16 mouse cellular contexts compared by ENCODE assay signal in the genomic region with DNA sequence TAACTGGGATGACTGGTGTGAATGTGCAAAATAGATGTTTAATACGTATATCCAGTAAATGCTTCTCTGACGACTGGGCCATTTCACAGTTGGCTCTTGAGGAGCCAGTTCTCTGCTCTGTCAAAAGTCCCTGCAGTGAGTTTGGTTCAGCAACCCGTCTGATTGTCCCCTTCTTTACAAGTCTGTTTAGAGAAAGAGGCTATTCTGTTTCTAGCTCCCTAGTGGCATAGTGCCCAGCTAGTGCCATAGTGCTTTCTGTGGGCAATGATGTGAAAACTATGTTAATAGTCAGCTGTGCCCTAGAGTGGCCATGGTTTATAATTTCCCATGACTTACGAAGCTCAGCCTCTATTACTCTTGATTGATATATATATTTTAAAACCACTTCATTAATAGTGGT.
DNase-seq lines count a peak whose midpoint lies in the region; ATAC-seq lines count a peak whose summit lies in the region.
"Had no signal": no experiment of that assay in that cellular context is flagged by ENCODE, and none has a peak within 500 bp of the region (broad histone marks: within the 10 kb centered on the region; RNA-seq: fewer than 3 reads in every experiment).

No protein-coding gene starts in this region.

- peak overlapping the region; percentile 47; the same call in 1 of the 2 replicates for H3K27ac ChIP-seq in hindbrain, embryonic 14.5 days
- H3K27ac ChIP-seq in hindbrain, embryonic 11.5 days (ENCODE audit: low read depth, low read length), result no peak overlapping the region
- H3K27ac ChIP-seq: embryonic facial prominence, embryonic 12.5 days; heart, embryonic 13.5 days; lung, embryonic 15.5 days had no signal

- H3K27me3 ChIP-seq in hindbrain, embryonic 14.5 days (ENCODE audit: control insufficient read depth, insufficient read depth, low read length), result no peaks in the 10 kb centered on the region
- H3K27me3 ChIP-seq in hindbrain, embryonic 11.5 days (ENCODE audit: control insufficient read depth, insufficient read depth, low read length), result no peaks in the 10 kb centered on the region
- H3K27me3 ChIP-seq: heart, embryonic 13.5 days; lung, embryonic 15.5 days had no signal

- ATAC-seq in hindbrain, embryonic 14.5 days (ENCODE audit: low FRiP score), result peak; percentile 31; the same call in 1 of the 2 replicates
- ATAC-seq in hindbrain, embryonic 11.5 days (ENCODE audit: low FRiP score), result no peak
- no peak for ATAC-seq in granulocyte monocyte progenitor cell, adult 5-6 weeks (replicated peaks; ENCODE audit: poor library complexity, severe bottlenecking)
- ATAC-seq: CD4-positive, CD25-positive, alpha-beta regulatory T cell, adult 4 months had no signal

- intact Hi-C loops in left cerebral cortex, postnatal 4 days (cut with DNase I), result no loop called here

- no peaks in the 10 kb centered on the region for H3K36me3 ChIP-seq in hindbrain, embryonic 14.5 days (replicated peaks; ENCODE audit: control insufficient read depth, insufficient read depth)
- H3K36me3 ChIP-seq in hindbrain, embryonic 11.5 days (ENCODE audit: control insufficient read depth, insufficient read depth, low read length), result no peaks in the 10 kb centered on the region
- H3K36me3 ChIP-seq: embryonic facial prominence, embryonic 12.5 days; heart, embryonic 13.5 days; lung, embryonic 15.5 days had no signal

- no peak overlapping the region for H3K4me3 ChIP-seq in hindbrain, embryonic 14.5 days (replicated peaks; ENCODE audit: low read length)
- no peak overlapping the region for H3K4me3 ChIP-seq in hindbrain, embryonic 11.5 days (ENCODE audit: low read depth, low read length)
- H3K4me3 ChIP-seq: embryonic facial prominence, embryonic 12.5 days; heart, embryonic 13.5 days; lung, embryonic 15.5 days; myocyte had no signal

- no peak overlapping the region for H3K9ac ChIP-seq in hindbrain, embryonic 14.5 days
- no peak overlapping the region for H3K9ac ChIP-seq in hindbrain, embryonic 11.5 days (ENCODE audit: low read depth, low read length)
- H3K9ac ChIP-seq: embryonic facial prominence, embryonic 12.5 days; heart, embryonic 13.5 days; lung, embryonic 15.5 days had no signal

- H3K4me1 ChIP-seq in hindbrain, embryonic 14.5 days (replicated peaks; ENCODE audit: control insufficient read depth, insufficient read depth, low read length), result 0 out of 2 replicates have a peak, but pooled peaks cover under 1% of the 10 kb centered on the region
- no peaks in the 10 kb centered on the region for H3K4me1 ChIP-seq in hindbrain, embryonic 11.5 days (replicated peaks; ENCODE audit: control insufficient read depth, insufficient read depth, low read length)
- H3K4me1 ChIP-seq: embryonic facial prominence, embryonic 12.5 days; heart, embryonic 13.5 days; lung, embryonic 15.5 days had no signal

- WGBS in hindbrain, embryonic 14.5 days, result 45% methylated on average over 4 of the region's 4 CpGs
- WGBS in hindbrain, embryonic 11.5 days, result 83% methylated on average over 4 of the region's 4 CpGs

- DNase-seq in hindbrain, embryonic 14.5 days (ENCODE audit: low spot score), result peak; percentile 53
- DNase-seq in hindbrain, embryonic 11.5 days (ENCODE audit: low spot score), result no peak
- DNase-seq in left cerebral cortex, postnatal 4 days, result peak; percentile 67
- no peak for DNase-seq in left cerebral cortex, adult 11 months (ENCODE audit: low spot score)
- DNase-seq in brain, adult 2 months (ENCODE audit: low read depth, low spot score), result peak; percentile 28
- DNase-seq in cerebellum, postnatal 14 days, result peak; percentile 23 to 26
- no peak for DNase-seq in gastrocnemius, postnatal 25 days
- DNase-seq: gastrocnemius, postnatal 14 days; thymus, postnatal 36 days had no signal

- H3K9me3 ChIP-seq in hindbrain, embryonic 14.5 days (ENCODE audit: control insufficient read depth, low read length), result no peaks in the 10 kb centered on the region
- no peaks in the 10 kb centered on the region for H3K9me3 ChIP-seq in hindbrain, embryonic 11.5 days (ENCODE audit: control insufficient read depth, low read length)
- H3K9me3 ChIP-seq: embryonic facial prominence, embryonic 12.5 days; heart, embryonic 13.5 days; lung, embryonic 15.5 days had no signal

- H3K4me2 ChIP-seq in hindbrain, embryonic 14.5 days (replicated peaks), result no peak overlapping the region
- H3K4me2 ChIP-seq in hindbrain, embryonic 11.5 days (replicated peaks; ENCODE audit: low read depth, low read length), result no peak overlapping the region
- H3K4me2 ChIP-seq: embryonic facial prominence, embryonic 12.5 days; heart, embryonic 13.5 days; liver, embryonic 11.5 days; lung, embryonic 15.5 days had no signal

Comparison
In these comparisons a context has a peak if more than half of its experiments do, and no peak if none do; other contexts are left out.
1. DNase-seq: peak in hindbrain, embryonic 14.5 days (single experiment), left cerebral cortex, postnatal 4 days (single experiment), brain, adult 2 months (single experiment) and cerebellum, postnatal 14 days (2 of 2); none in hindbrain, embryonic 11.5 days (single experiment), left cerebral cortex, adult 11 months (single experiment) and gastrocnemius, postnatal 25 days (single experiment).